Mouse (Mus musculus) olfactory bulb, adult 2 months (tissue): ENCODE measurements around the gene Tmem107.

Source experiments
- CTCF ChIP-seq: fragments of 200-500 bp; IDR thresholded peaks from 2 replicates; pipeline ENCODE4 v1.5.1; 2012; ENCODE audit warnings: low read depth, mild to moderate bottlenecking, low read length, moderate library complexity; ENCODE audit not compliant: insufficient read depth
- POLR2A ChIP-seq: fragments of 200-500 bp; IDR thresholded peaks from 2 replicates; pipeline ENCODE4 v1.6.1; 2012; ENCODE audit warnings: mild to moderate bottlenecking, low read depth, low read length, moderate library complexity; ENCODE audit not compliant: insufficient read depth

DNA sequence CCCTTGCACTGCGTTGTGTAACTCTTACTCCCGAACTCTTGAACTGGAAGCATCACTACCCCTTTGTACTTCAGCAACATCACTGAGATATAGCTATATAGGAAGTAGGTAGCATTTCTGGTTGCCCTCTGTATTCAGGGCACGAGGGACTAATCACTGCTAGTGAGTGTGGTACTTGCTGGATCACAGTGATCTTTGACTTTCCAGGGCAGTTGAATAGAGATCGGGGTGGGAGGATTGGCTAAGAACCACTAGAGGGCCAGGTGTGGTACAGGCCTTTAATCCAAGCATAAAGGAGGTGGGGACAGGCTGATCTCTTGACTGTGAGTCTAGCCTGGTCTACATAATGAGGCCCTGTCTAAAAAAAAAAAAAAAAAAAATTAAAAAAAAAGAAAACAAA lies 22.3 kb downstream of the Tmem107 start:
- TF ChIP-seq CTCF = no peak
- no peak for TF ChIP-seq POLR2A
